Comparison of ENCODE assay signal across 27 mouse cellular contexts in genomic region chr10:85165306-85165705, GRCm38 (mm10). TPM values are rescaled to one million over a fixed set of nuclear protein-coding genes. Genes with fewer than 3 reads are reported as not detected.
DNase-seq lines count a peak whose midpoint lies in the region; ATAC-seq and TF ChIP-seq lines count a peak whose summit lies in the region.
"Had no signal": no experiment of that assay in that cellular context is flagged by ENCODE, and none has a peak within 500 bp of the region (broad histone marks: within the 10 kb centered on the region; RNA-seq: fewer than 3 reads in every experiment).

No protein-coding gene starts in this region.

- WGBS in cerebellum, adult 2 months, result 95% methylated on average over 5 of the region's 5 CpGs
- 89% methylated on average over 5 of the region's 5 CpGs for WGBS in heart, adult 2 months
- 78% methylated on average over 5 of the region's 5 CpGs for WGBS in heart, embryonic 12.5 days
- WGBS in kidney, embryonic 16.5 days, result 91% methylated on average over 5 of the region's 5 CpGs
- 87% methylated on average over 5 of the region's 5 CpGs for WGBS in liver, embryonic 11.5 days

- no peaks in the 10 kb centered on the region for H3K9me3 ChIP-seq in heart, embryonic 12.5 days (replicated peaks)
- no peaks in the 10 kb centered on the region for H3K9me3 ChIP-seq in kidney, embryonic 16.5 days (ENCODE audit: low read length)
- H3K9me3 ChIP-seq in liver, embryonic 11.5 days (ENCODE audit: control insufficient read depth, low read length), result no peaks in the 10 kb centered on the region
- H3K9me3 ChIP-seq: embryonic facial prominence, embryonic 10.5 days; embryonic facial prominence, embryonic 13.5 days; forebrain, embryonic 13.5 days; heart, embryonic 13.5 days had no signal

- H3K27ac ChIP-seq in cerebellum, adult 2 months (ENCODE audit: insufficient read depth, low read length), result 0 out of 2 replicates have a peak overlapping the region, but pooled peaks have one; percentile 7
- peak overlapping the region; percentile 51 for H3K27ac ChIP-seq in heart, adult 2 months
- H3K27ac ChIP-seq in heart, embryonic 12.5 days (ENCODE audit: poor library complexity, severe bottlenecking), result no peak overlapping the region
- no peak overlapping the region for H3K27ac ChIP-seq in kidney, embryonic 16.5 days (ENCODE audit: low read length)
- H3K27ac ChIP-seq in liver, embryonic 11.5 days (ENCODE audit: low read depth, low read length), result no peak overlapping the region
- H3K27ac ChIP-seq: embryonic facial prominence, embryonic 10.5 days; embryonic facial prominence, embryonic 13.5 days; forebrain, embryonic 13.5 days; heart, embryonic 13.5 days; hindbrain, embryonic 14.5 days; hindbrain, postnatal 0 days had no signal

- ATAC-seq in heart, embryonic 12.5 days (ENCODE audit: insufficient number of reproducible peaks, low FRiP score), result no peak
- no peak for ATAC-seq in kidney, embryonic 16.5 days (ENCODE audit: low FRiP score, low TSS enrichment)
- ATAC-seq in liver, embryonic 11.5 days (replicated peaks; ENCODE audit: low FRiP score), result no peak
- ATAC-seq: forebrain, embryonic 13.5 days; forebrain, embryonic 16.5 days; hindbrain, postnatal 0 days; inflammation-experienced regulatory T-cells, adult 6 months; intestine, embryonic 16.5 days had no signal

- no peak for TF ChIP-seq POLR2A in cerebellum, adult 2 months (IDR thresholded peaks at IDR 0.05; ENCODE audit: borderline replicate concordance, insufficient read depth, low read length)
- TF ChIP-seq POLR2A in heart, adult 2 months (IDR thresholded peaks at IDR 0.05; ENCODE audit: insufficient read depth, low read depth, low read length), result no peak

- H3K27me3 ChIP-seq in cerebellum, adult 2 months (ENCODE audit: control insufficient read depth, insufficient read depth, low read length), result no peaks in the 10 kb centered on the region
- no peaks in the 10 kb centered on the region for H3K27me3 ChIP-seq in heart, adult 2 months (ENCODE audit: control insufficient read depth, insufficient read depth, low read length)
- no peaks in the 10 kb centered on the region for H3K27me3 ChIP-seq in heart, embryonic 12.5 days (replicated peaks)
- no peaks in the 10 kb centered on the region for H3K27me3 ChIP-seq in kidney, embryonic 16.5 days (ENCODE audit: insufficient read depth, low read length)
- no peaks in the 10 kb centered on the region for H3K27me3 ChIP-seq in liver, embryonic 11.5 days (replicated peaks; ENCODE audit: control insufficient read depth, insufficient read depth, low read length)
- H3K27me3 ChIP-seq: embryonic facial prominence, embryonic 13.5 days; forebrain, embryonic 13.5 days; heart, embryonic 13.5 days had no signal

- H3K79me2 ChIP-seq in heart, adult 2 months (replicated peaks; ENCODE audit: control insufficient read depth, insufficient read depth, low read length), result peaks cover 2% of the 10 kb centered on the region; the same call in 1 of the 2 replicates

- DNase-seq in cerebellum, adult 2 months, result no peak
- no peak for DNase-seq in cerebellum, postnatal 25 days
- no peak for DNase-seq in heart, adult 2 months
- peak; percentile 6 for DNase-seq in retina, embryonic 14.5 days (ENCODE audit: low spot score)
- no peak for DNase-seq in liver, embryonic 11.5 days (ENCODE audit: low spot score)
- DNase-seq: adrenal gland, postnatal 10 days; adrenal gland, postnatal 36 days; cerebellum, adult 18-20 months; cerebellum, adult 9-11 months; cerebellum, postnatal 36 days; embryo, embryonic 11 days; gastrocnemius, postnatal 14 days; heart, postnatal 14 days; heart, postnatal 4 days had no signal

- peaks cover 16% of the 10 kb centered on the region; the same call in 1 of the 2 replicates for H3K4me1 ChIP-seq in cerebellum, adult 2 months (ENCODE audit: control insufficient read depth, insufficient read depth, low read length)
- peaks cover 15% of the 10 kb centered on the region for H3K4me1 ChIP-seq in heart, adult 2 months (ENCODE audit: control insufficient read depth, insufficient read depth, low read length)
- 0 out of 2 replicates have a peak, but pooled peaks cover 3% of the 10 kb centered on the region for H3K4me1 ChIP-seq in heart, embryonic 12.5 days (replicated peaks)
- H3K4me1 ChIP-seq in kidney, embryonic 16.5 days (ENCODE audit: insufficient read depth, low read length), result no peaks in the 10 kb centered on the region
- no peaks in the 10 kb centered on the region for H3K4me1 ChIP-seq in liver, embryonic 11.5 days (replicated peaks; ENCODE audit: control insufficient read depth, insufficient read depth, low read length)
- H3K4me1 ChIP-seq: embryonic facial prominence, embryonic 13.5 days; forebrain, embryonic 13.5 days had no signal

- no peak for TF ChIP-seq EP300 in heart, adult 2 months (IDR thresholded peaks at IDR 0.05; ENCODE audit: insufficient read depth, low read depth, low read length)

- no peak overlapping the region for H3K4me3 ChIP-seq in cerebellum, adult 2 months (replicated peaks; ENCODE audit: insufficient read depth, low read depth, low read length)
- no peak overlapping the region for H3K4me3 ChIP-seq in heart, adult 2 months
- H3K4me3 ChIP-seq in heart, embryonic 12.5 days, result no peak overlapping the region
- H3K4me3 ChIP-seq in kidney, embryonic 16.5 days (ENCODE audit: low read length), result no peak overlapping the region
- H3K4me3 ChIP-seq in liver, embryonic 11.5 days (ENCODE audit: low read depth, low read length), result no peak overlapping the region
- H3K4me3 ChIP-seq: embryonic facial prominence, embryonic 10.5 days; embryonic facial prominence, embryonic 13.5 days; erythroblast, embryonic 14.5 days; forebrain, embryonic 13.5 days; heart, embryonic 13.5 days had no signal

- intact Hi-C loops in heart, adult 2 months (cut with DNase I), result no loop called here

- H3K36me3 ChIP-seq in heart, adult 2 months (ENCODE audit: control insufficient read depth, insufficient read depth, low read length), result peaks cover 15% of the 10 kb centered on the region; the same call in 1 of the 2 replicates
- no peaks in the 10 kb centered on the region for H3K36me3 ChIP-seq in heart, embryonic 12.5 days
- H3K36me3 ChIP-seq in kidney, embryonic 16.5 days (ENCODE audit: insufficient read depth, low read length), result no peaks in the 10 kb centered on the region
- no peaks in the 10 kb centered on the region for H3K36me3 ChIP-seq in liver, embryonic 11.5 days (ENCODE audit: control insufficient read depth, insufficient read depth, low read length)
- H3K36me3 ChIP-seq: embryonic facial prominence, embryonic 10.5 days; embryonic facial prominence, embryonic 13.5 days; heart, embryonic 13.5 days had no signal

- no peak overlapping the region for H3K9ac ChIP-seq in heart, adult 2 months (ENCODE audit: low read depth, low read length)
- no peak overlapping the region for H3K9ac ChIP-seq in heart, embryonic 12.5 days
- no peak overlapping the region for H3K9ac ChIP-seq in kidney, embryonic 16.5 days (replicated peaks; ENCODE audit: low read length)
- no peak overlapping the region for H3K9ac ChIP-seq in liver, embryonic 11.5 days (ENCODE audit: low read depth, low read length)
- H3K9ac ChIP-seq: embryonic facial prominence, embryonic 13.5 days; forebrain, embryonic 13.5 days; heart, embryonic 13.5 days; hindbrain, embryonic 14.5 days had no signal

- H3K4me2 ChIP-seq in heart, embryonic 12.5 days, result no peak overlapping the region
- no peak overlapping the region for H3K4me2 ChIP-seq in kidney, embryonic 16.5 days (replicated peaks; ENCODE audit: low read depth, low read length)
- no peak overlapping the region for H3K4me2 ChIP-seq in liver, embryonic 11.5 days
- H3K4me2 ChIP-seq: embryonic facial prominence, embryonic 13.5 days; forebrain, embryonic 13.5 days; heart, embryonic 13.5 days; hindbrain, embryonic 14.5 days had no signal

- no peak for TF ChIP-seq CTCF in cerebellum, adult 2 months (IDR thresholded peaks at IDR 0.05; ENCODE audit: borderline replicate concordance, insufficient read depth, low read depth, low read length)
- TF ChIP-seq CTCF in heart, adult 2 months (IDR thresholded peaks at IDR 0.05), result no peak

RNA-seq across cellular contexts. Expression of gene Cry1, which starts 19.6 kb away (rescaled TPM):
- 23.8 and 24.6 TPM in 2 replicates for polyA plus RNA-seq in cerebellum, adult 2 months (2012; rRNA removed)
- 10 to 100 TPM in 1 of 2 experiments, 1 to 10 TPM in 1; 8.5 to 12.9 TPM for total RNA-seq in heart, adult 2 months (2021)
- 2.2 and 5.2 TPM in 2 replicates for polyA plus RNA-seq in heart, adult 2 months (2012; rRNA removed)
- polyA plus RNA-seq in heart, embryonic 12.5 days (2016; fragmentation: Nextera tagmentation; extraction: Ambion mirVana), result 20.5 and 20.8 TPM in 2 replicates
- polyA plus RNA-seq in kidney, embryonic 16.5 days (2015; fragmentation: Nextera tagmentation; extraction: Ambion mirVana), result 27.8 and 29.0 TPM in 2 replicates
- 20.4 and 22.1 TPM in 2 replicates for polyA plus RNA-seq in liver, embryonic 11.5 days (2014; fragmentation: Nextera tagmentation; extraction: Ambion mirVana)
- total RNA-seq: MEL had no signal

RNA-seq across cellular contexts. Expression of gene Mterf2, which starts 37.5 kb away (rescaled TPM):
- polyA plus RNA-seq in cerebellum, adult 2 months (2012; rRNA removed), result 22.4 and 23.0 TPM in 2 replicates
- 10 to 100 TPM; 18.3 to 23.3 TPM for total RNA-seq in heart, adult 2 months (2021)
- 12.9 and 29.9 TPM in 2 replicates for polyA plus RNA-seq in heart, adult 2 months (2012; rRNA removed)
- 13.0 and 14.3 TPM in 2 replicates for polyA plus RNA-seq in heart, embryonic 12.5 days (2016; fragmentation: Nextera tagmentation; extraction: Ambion mirVana)
- polyA plus RNA-seq in kidney, embryonic 16.5 days (2015; fragmentation: Nextera tagmentation; extraction: Ambion mirVana), result 13.7 and 16.7 TPM in 2 replicates
- polyA plus RNA-seq in liver, embryonic 11.5 days (2014; fragmentation: Nextera tagmentation; extraction: Ambion mirVana), result 14.9 and 16.2 TPM in 2 replicates
- polyA plus RNA-seq: erythroblast, embryonic 14.5 days had no signal

Comparison
In these comparisons a context has a peak if more than half of its experiments do, and no peak if none do; other contexts are left out.
1. H3K27ac ChIP-seq: peak in cerebellum, adult 2 months (single experiment) and heart, adult 2 months (single experiment); none in heart, embryonic 12.5 days (single experiment), kidney, embryonic 16.5 days (single experiment) and liver, embryonic 11.5 days (single experiment).